11 mouse cellular contexts compared by ENCODE assay signal in genomic region chr3:26095551-26095950, GRCm38 (mm10).
DNase-seq lines count a peak whose midpoint lies in the region; ATAC-seq lines count a peak whose summit lies in the region.
"Had no signal": no experiment of that assay in that cellular context is flagged by ENCODE, and none has a peak within 500 bp of the region (broad histone marks: within the 10 kb centered on the region; RNA-seq: fewer than 3 reads in every experiment).

No protein-coding gene starts in this region.

- peak; percentile 89 for ATAC-seq in frontal cortex, adult (ENCODE audit: low TSS enrichment)
- no peak for ATAC-seq in midbrain, embryonic 14.5 days (ENCODE audit: low FRiP score, low TSS enrichment)
- no peak for ATAC-seq in midbrain, embryonic 11.5 days (ENCODE audit: low FRiP score)
- ATAC-seq in monocyte, adult 5-6 weeks (replicated peaks; ENCODE audit: insufficient number of reproducible peaks, low FRiP score, low TSS enrichment, poor library complexity, severe bottlenecking) = no peak

- H3K27ac ChIP-seq in midbrain, embryonic 14.5 days (replicated peaks; ENCODE audit: low read depth, low read length) = no peak overlapping the region
- H3K27ac ChIP-seq in midbrain, embryonic 11.5 days (ENCODE audit: low read depth, low read length) = no peak overlapping the region
- H3K27ac ChIP-seq: neural tube, embryonic 12.5 days had no signal

- no peak overlapping the region for H3K4me3 ChIP-seq in midbrain, embryonic 14.5 days (replicated peaks; ENCODE audit: low read depth, low read length)
- H3K4me3 ChIP-seq in midbrain, embryonic 11.5 days (ENCODE audit: low read depth, low read length) = no peak overlapping the region
- H3K4me3 ChIP-seq: heart, embryonic 12.5 days; neural tube, embryonic 12.5 days had no signal

- H3K4me2 ChIP-seq in midbrain, embryonic 14.5 days (ENCODE audit: low read length) = no peak overlapping the region
- H3K4me2 ChIP-seq in midbrain, embryonic 11.5 days = no peak overlapping the region
- H3K4me2 ChIP-seq: heart, embryonic 12.5 days; neural tube, embryonic 12.5 days had no signal

- no peaks in the 10 kb centered on the region for H3K36me3 ChIP-seq in midbrain, embryonic 14.5 days (ENCODE audit: control insufficient read depth, insufficient read depth, low read length)
- H3K36me3 ChIP-seq in midbrain, embryonic 11.5 days (ENCODE audit: control insufficient read depth, insufficient read depth, low read length) = no peaks in the 10 kb centered on the region
- H3K36me3 ChIP-seq: heart, embryonic 12.5 days; neural tube, embryonic 12.5 days had no signal

- no peak overlapping the region for H3K9ac ChIP-seq in midbrain, embryonic 14.5 days (replicated peaks; ENCODE audit: low read length)
- no peak overlapping the region for H3K9ac ChIP-seq in midbrain, embryonic 11.5 days (ENCODE audit: low read length)
- H3K9ac ChIP-seq: heart, embryonic 12.5 days; neural tube, embryonic 12.5 days had no signal

- H3K9me3 ChIP-seq in midbrain, embryonic 14.5 days (ENCODE audit: control insufficient read depth, low read length) = no peaks in the 10 kb centered on the region
- no peaks in the 10 kb centered on the region for H3K9me3 ChIP-seq in midbrain, embryonic 11.5 days (ENCODE audit: control insufficient read depth, low read length)
- H3K9me3 ChIP-seq: heart, embryonic 12.5 days; neural tube, embryonic 12.5 days had no signal

- H3K4me1 ChIP-seq in midbrain, embryonic 14.5 days (ENCODE audit: control insufficient read depth, insufficient read depth, low read length) = no peaks in the 10 kb centered on the region
- no peaks in the 10 kb centered on the region for H3K4me1 ChIP-seq in midbrain, embryonic 11.5 days (ENCODE audit: control insufficient read depth, insufficient read depth, low read length)
- H3K4me1 ChIP-seq: heart, embryonic 12.5 days; neural tube, embryonic 12.5 days had no signal

- no peaks in the 10 kb centered on the region for H3K27me3 ChIP-seq in midbrain, embryonic 14.5 days (ENCODE audit: control insufficient read depth, insufficient read depth, low read length)
- H3K27me3 ChIP-seq in midbrain, embryonic 11.5 days (ENCODE audit: control insufficient read depth, insufficient read depth, low read length) = no peaks in the 10 kb centered on the region
- H3K27me3 ChIP-seq: heart, embryonic 12.5 days; neural tube, embryonic 12.5 days had no signal

- no peak for DNase-seq in frontal cortex, postnatal 14 days (ENCODE audit: low spot score in 2 of 2)
- peak; percentile 19 for DNase-seq in midbrain, embryonic 14.5 days
- DNase-seq in midbrain, embryonic 11.5 days (ENCODE audit: low spot score, missing footprints) = no peak
- peak; percentile 12 to 20 for DNase-seq in adrenal gland, postnatal 36 days
- DNase-seq in retina, postnatal 1 day = peak; percentile 55
- DNase-seq in right cerebral cortex, postnatal 4 days = no peak
- DNase-seq: lung, adult 18-20 months had no signal

Comparison
In these comparisons a context has a peak if more than half of its experiments do, and no peak if none do; other contexts are left out.
1. DNase-seq: peak in midbrain, embryonic 14.5 days (single experiment), adrenal gland, postnatal 36 days (2 of 2) and retina, postnatal 1 day (single experiment); none in frontal cortex, postnatal 14 days (0 of 2), midbrain, embryonic 11.5 days (single experiment) and right cerebral cortex, postnatal 4 days (single experiment).